In genomic region chr7:43532936-43533505, GRCm38 (mm10) we compare ENCODE assay signal across 20 mouse cellular contexts. TPM values are rescaled to one million over a fixed set of nuclear protein-coding genes. Genes with fewer than 3 reads are reported as not detected.
A peak's percentile ranks its signal among the peaks of the same experiment; 100 is the strongest.
DNase-seq lines count a peak whose midpoint lies in the region; ATAC-seq and TF ChIP-seq lines count a peak whose summit lies in the region.
"Had no signal": no experiment of that assay in that cellular context is flagged by ENCODE, and none has a peak within 500 bp of the region (broad histone marks: within the 10 kb centered on the region; RNA-seq: fewer than 3 reads in every experiment).

No protein-coding gene starts in this region.

- no peaks in the 10 kb centered on the region for H3K27me3 ChIP-seq in kidney, adult 2 months (replicated peaks; ENCODE audit: control insufficient read depth, insufficient read depth, low read length)
- no peaks in the 10 kb centered on the region for H3K27me3 ChIP-seq in kidney, embryonic 15.5 days
- H3K27me3 ChIP-seq in intestine, postnatal 0 days (replicated peaks; ENCODE audit: control insufficient read depth, insufficient read depth, low read length) = no peaks in the 10 kb centered on the region

- no peak for TF ChIP-seq CTCF in kidney, adult 2 months (conservative IDR thresholded peaks at IDR 0.05; ENCODE audit: insufficient read depth, insufficient read length, low read depth, low read length)
- TF ChIP-seq CTCF in intestine, postnatal 0 days (IDR thresholded peaks at IDR 0.05; ENCODE audit: low read depth) = no peak

- TF ChIP-seq POLR2A in kidney, adult 2 months (IDR thresholded peaks at IDR 0.05; ENCODE audit: low read depth, low read length) = no peak

- no peak for ATAC-seq in kidney, embryonic 15.5 days (replicated peaks; ENCODE audit: low FRiP score)
- ATAC-seq in common myeloid progenitor, adult 5-6 weeks (replicated peaks; ENCODE audit: low read depth, poor library complexity, severe bottlenecking) = peak; percentile 88
- peak; percentile 74 for ATAC-seq in megakaryocyte, adult 5-6 weeks (ENCODE audit: poor library complexity, severe bottlenecking)
- ATAC-seq in intestine, postnatal 0 days = no peak
- ATAC-seq: activated CD4-positive, CD25-positive, alpha-beta regulatory T cell, adult 4 months; forebrain, postnatal 0 days had no signal

- H3K27ac ChIP-seq in kidney, adult 2 months (ENCODE audit: insufficient read depth, low read depth, low read length) = no peak overlapping the region
- no peak overlapping the region for H3K27ac ChIP-seq in kidney, embryonic 15.5 days
- no peak overlapping the region for H3K27ac ChIP-seq in intestine, postnatal 0 days (ENCODE audit: low read depth, low read length)
- H3K27ac ChIP-seq: limb, embryonic 10.5 days had no signal

- peak; percentile 12 for DNase-seq in kidney, adult 2 months
- DNase-seq in B cell, adult 2 months = peak; percentile 24 to 32
- no peak for DNase-seq in urinary bladder, adult 18-20 months (ENCODE audit: low spot score in 2 of 2)
- DNase-seq in MN1 (ENCODE audit: low spot score) = no peak
- DNase-seq: cerebellum, adult 2 months; forebrain, postnatal 0 days; gastrocnemius, postnatal 25 days had no signal

- no peaks in the 10 kb centered on the region for H3K9me3 ChIP-seq in kidney, embryonic 15.5 days (replicated peaks)
- H3K9me3 ChIP-seq in intestine, postnatal 0 days (ENCODE audit: control insufficient read depth) = no peaks in the 10 kb centered on the region
- H3K9me3 ChIP-seq: limb, embryonic 10.5 days had no signal

- H3K4me1 ChIP-seq in kidney, adult 2 months (ENCODE audit: control insufficient read depth, insufficient read depth, low read length) = no peaks in the 10 kb centered on the region
- no peaks in the 10 kb centered on the region for H3K4me1 ChIP-seq in kidney, embryonic 15.5 days
- no peaks in the 10 kb centered on the region for H3K4me1 ChIP-seq in intestine, postnatal 0 days (replicated peaks; ENCODE audit: control insufficient read depth, insufficient read depth, low read length)
- H3K4me1 ChIP-seq: limb, embryonic 10.5 days had no signal

- H3K36me3 ChIP-seq in kidney, adult 2 months (ENCODE audit: control insufficient read depth, insufficient read depth, low read length) = no peaks in the 10 kb centered on the region
- H3K36me3 ChIP-seq in kidney, embryonic 15.5 days = no peaks in the 10 kb centered on the region
- no peaks in the 10 kb centered on the region for H3K36me3 ChIP-seq in intestine, postnatal 0 days (ENCODE audit: control insufficient read depth, insufficient read depth)
- H3K36me3 ChIP-seq: limb, embryonic 10.5 days had no signal

- H3K4me3 ChIP-seq in kidney, adult 2 months (ENCODE audit: insufficient read depth, low read depth, low read length) = no peak overlapping the region
- no peak overlapping the region for H3K4me3 ChIP-seq in kidney, embryonic 15.5 days (replicated peaks)
- H3K4me3 ChIP-seq in intestine, postnatal 0 days (ENCODE audit: low read depth, low read length) = no peak overlapping the region
- H3K4me3 ChIP-seq: erythroblast, embryonic 14.5 days; limb, embryonic 10.5 days had no signal

- 84% methylated on average over 9 of the region's 9 CpGs for WGBS in kidney, adult 2 months
- 85% methylated on average over 9 of the region's 9 CpGs for WGBS in kidney, embryonic 15.5 days
- 81% methylated on average over 9 of the region's 9 CpGs for WGBS in intestine, postnatal 0 days

- H3K4me2 ChIP-seq in kidney, embryonic 15.5 days = no peak overlapping the region
- no peak overlapping the region for H3K4me2 ChIP-seq in intestine, postnatal 0 days (replicated peaks; ENCODE audit: low read depth)

- H3K9ac ChIP-seq in kidney, embryonic 15.5 days = no peak overlapping the region
- H3K9ac ChIP-seq in intestine, postnatal 0 days (ENCODE audit: low read depth, low read length) = no peak overlapping the region
- H3K9ac ChIP-seq: forebrain, postnatal 0 days had no signal

RNA-seq across cellular contexts. Expression of gene Cd33, which starts 11.2 kb away (rescaled TPM):
- polyA plus RNA-seq in kidney, adult 2 months (2012; rRNA removed) = 2.4 and 3.9 TPM in 2 replicates
- 0.75 and 1.1 TPM in 2 replicates for polyA plus RNA-seq in kidney, embryonic 15.5 days (2015; fragmentation: Nextera tagmentation; extraction: Ambion mirVana)
- total RNA-seq in common myeloid progenitor, adult 5-6 weeks (2017) = 3.9 and 5.8 TPM in 2 replicates
- total RNA-seq in megakaryocyte, adult 5-6 weeks (2015) = 80.0 and 80.1 TPM in 2 replicates
- 36.3 and 48.1 TPM in 2 replicates for total RNA-seq in megakaryocyte, adult 5-6 weeks (2017)
- 1.5 and 2.7 TPM in 2 replicates for polyA plus RNA-seq in intestine, postnatal 0 days (2015; fragmentation: Nextera tagmentation; extraction: Ambion mirVana)
- total RNA-seq: MEL had no signal
- polyA plus RNA-seq: activated CD4-positive, CD25-positive, alpha-beta regulatory T cell, adult 4 months; erythroblast, embryonic 14.5 days had no signal

RNA-seq across cellular contexts. Expression of gene 4931406B18Rik, which starts 27.3 kb away (rescaled TPM):
- polyA plus RNA-seq in kidney, adult 2 months (2012; rRNA removed) = not detected in 2 replicates
- not detected in 2 replicates for polyA plus RNA-seq in kidney, embryonic 15.5 days (2015; fragmentation: Nextera tagmentation; extraction: Ambion mirVana)
- total RNA-seq in common myeloid progenitor, adult 5-6 weeks (2017) = not detected in 2 replicates
- not detected in 2 replicates for total RNA-seq in megakaryocyte, adult 5-6 weeks (2015)
- not detected in 2 replicates for total RNA-seq in megakaryocyte, adult 5-6 weeks (2017)
- polyA plus RNA-seq in intestine, postnatal 0 days (2015; fragmentation: Nextera tagmentation; extraction: Ambion mirVana) = not detected in 2 replicates
- total RNA-seq: adrenal gland, postnatal 4 days; forebrain, postnatal 0 days; gastrocnemius, postnatal 25 days; layer of hippocampus, postnatal 10 days; MEL had no signal
- polyA plus RNA-seq: activated CD4-positive, CD25-positive, alpha-beta regulatory T cell, adult 4 months; cerebellum, adult 2 months; erythroblast, embryonic 14.5 days; forebrain, postnatal 0 days; heart, postnatal 0 days; kidney, embryonic 16.5 days; limb, embryonic 10.5 days; thymus, postnatal 0 days had no signal

RNA-seq across cellular contexts. Expression of gene Zfp658, which starts 29.0 kb away (rescaled TPM):
- polyA plus RNA-seq in kidney, adult 2 months (2012; rRNA removed) = 0.91 and 1.1 TPM in 2 replicates
- 3.7 TPM in 2 replicates for polyA plus RNA-seq in kidney, embryonic 15.5 days (2015; fragmentation: Nextera tagmentation; extraction: Ambion mirVana)
- total RNA-seq in common myeloid progenitor, adult 5-6 weeks (2017) = 1.4 and 1.5 TPM in 2 replicates
- total RNA-seq in megakaryocyte, adult 5-6 weeks (2015) = 6.3 and 8.1 TPM in 2 replicates
- total RNA-seq in megakaryocyte, adult 5-6 weeks (2017) = 6.9 and 7.4 TPM in 2 replicates
- polyA plus RNA-seq in intestine, postnatal 0 days (2015; fragmentation: Nextera tagmentation; extraction: Ambion mirVana) = 0.68 and 0.75 TPM in 2 replicates
- total RNA-seq: MEL had no signal
- polyA plus RNA-seq: erythroblast, embryonic 14.5 days had no signal

RNA-seq across cellular contexts. Expression of gene Iglon5, which starts 43.1 kb away (rescaled TPM):
- polyA plus RNA-seq in kidney, adult 2 months (2012; rRNA removed) = 1.0 and 1.1 TPM in 2 replicates
- polyA plus RNA-seq in kidney, embryonic 15.5 days (2015; fragmentation: Nextera tagmentation; extraction: Ambion mirVana) = 0.40 and 0.45 TPM in 2 replicates
- not detected in 2 replicates for total RNA-seq in common myeloid progenitor, adult 5-6 weeks (2017)
- total RNA-seq in megakaryocyte, adult 5-6 weeks (2015) = not detected in 2 replicates
- not detected in 2 replicates for total RNA-seq in megakaryocyte, adult 5-6 weeks (2017)
- polyA plus RNA-seq in intestine, postnatal 0 days (2015; fragmentation: Nextera tagmentation; extraction: Ambion mirVana) = 0.20 TPM in 2 replicates
- total RNA-seq: MEL had no signal
- polyA plus RNA-seq: activated CD4-positive, CD25-positive, alpha-beta regulatory T cell, adult 4 months; erythroblast, embryonic 14.5 days; heart, postnatal 0 days; thymus, postnatal 0 days had no signal

RNA-seq across cellular contexts. Expression of gene Zfp719, which starts 46.4 kb away (rescaled TPM):
- 2.1 and 2.6 TPM in 2 replicates for polyA plus RNA-seq in kidney, adult 2 months (2012; rRNA removed)
- polyA plus RNA-seq in kidney, embryonic 15.5 days (2015; fragmentation: Nextera tagmentation; extraction: Ambion mirVana) = 12.4 and 12.6 TPM in 2 replicates
- total RNA-seq in common myeloid progenitor, adult 5-6 weeks (2017) = 7.8 and 8.1 TPM in 2 replicates
- total RNA-seq in megakaryocyte, adult 5-6 weeks (2015) = 7.1 and 13.3 TPM in 2 replicates
- total RNA-seq in megakaryocyte, adult 5-6 weeks (2017) = 6.9 and 9.3 TPM in 2 replicates
- 3.5 and 3.6 TPM in 2 replicates for polyA plus RNA-seq in intestine, postnatal 0 days (2015; fragmentation: Nextera tagmentation; extraction: Ambion mirVana)
- polyA plus RNA-seq: erythroblast, embryonic 14.5 days had no signal

Comparison
In these comparisons a context has a peak if more than half of its experiments do, and no peak if none do; other contexts are left out.
1. DNase-seq: peak in kidney, adult 2 months (single experiment) and B cell, adult 2 months (2 of 2); none in urinary bladder, adult 18-20 months (0 of 2) and MN1 (single experiment).
2. ATAC-seq: peak in common myeloid progenitor, adult 5-6 weeks (single experiment) and megakaryocyte, adult 5-6 weeks (single experiment); none in kidney, embryonic 15.5 days (single experiment) and intestine, postnatal 0 days (single experiment).